Mouse (Mus musculus) bone marrow macrophage, adult 2 months (primary cell): ENCODE data around the gene Clnk.

ENCODE experiments used
- CTCF ChIP-seq: IDR thresholded peaks from 2 replicates; pipeline ENCODE4 v1.5.1; 2012; ENCODE audit warnings: low read depth, mild to moderate bottlenecking, low read length, moderate library complexity
- POLR2A ChIP-seq: IDR thresholded peaks from 2 replicates; pipeline ENCODE4 v1.6.1; 2012; ENCODE audit warnings: mild to moderate bottlenecking, low read depth, low read length, borderline replicate concordance

- no peak for TF ChIP-seq POLR2A
- no peak for TF ChIP-seq CTCF
Observed at GRCm38 (mm10) chr5:38864624-38865023, 12.0 kb downstream of the Clnk start.
